Mouse (Mus musculus) WW6 (cell line): ENCODE data around the gene Phka1.

ENCODE experiments used
- DNase-seq: peaks from one replicate; pipeline ENCODE4 v3.0.0-alpha.2; 2013; ENCODE audit warnings: low read depth, low spot score

Phka1 gene

GRCm38 (mm10) chrX:102475555-102475954 lies 168.5 kb downstream of the Phka1 start:
- no peak for DNase-seq
